Mouse (Mus musculus): ENCODE measurements around the gene Klf11. TPM values are rescaled to one million over a fixed set of nuclear protein-coding genes. Genes with fewer than 3 reads are reported as not detected.
"Not testable (repeated sequence)": the region's sequence is repeated elsewhere in the genome, so short reads cannot be mapped to it uniquely, and the experiment has no call there.

Gene Klf11
- total and polyA plus RNA-seq, 3 experiments: 7.2 to 9.2 (median 7.3) TPM

DNA sequence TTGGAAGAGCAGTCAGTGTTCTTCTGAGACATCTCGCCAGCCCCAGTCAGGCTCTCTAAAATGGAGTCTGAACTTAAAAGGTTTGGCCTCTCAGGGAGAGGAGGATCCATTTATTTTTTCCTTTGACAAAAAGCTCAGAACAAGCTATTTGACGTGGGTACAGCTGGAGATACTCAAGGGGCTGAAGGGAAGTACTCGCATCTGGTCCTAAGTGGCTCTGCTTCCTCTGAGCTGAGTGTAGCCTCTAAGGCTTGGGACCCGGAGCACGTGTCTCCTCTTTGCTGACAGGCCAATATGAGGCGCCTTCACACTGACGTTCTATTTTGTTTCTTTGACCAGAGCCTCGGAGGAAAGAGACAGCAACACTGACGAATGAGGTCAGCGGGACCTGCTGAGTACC is 48.5 kb downstream of the Klf11 start:
- dilution Hi-C loops (cut with MboI; ENCODE audit: extremely low pct_ligation_motif_present, extremely low pct_unique_long_range_greater_than_20kb, low sequenced_read_pairs) (no loop called here), in situ Hi-C loops (cut with MboI; ENCODE audit: low pct_ligation_motif_present, low pct_unique_long_range_greater_than_20kb, low sequenced_read_pairs) (loop anchor here (5.0 kb wide), 2 partner anchors 97 to 222 kb away; no protein-coding TSS in a partner anchor)
- TF ChIP-seq ZKSCAN1 (IDR thresholded peaks at IDR 0.05; ENCODE audit: borderline replicate concordance, low read depth, low read length) (no peak), POLR2A (IDR thresholded peaks at IDR 0.05; ENCODE audit: low read depth, low read length) (no peak), CTCF (conservative IDR thresholded peaks at IDR 0.05 in 1 of 2, IDR thresholded peaks at IDR 0.05 in 1 of 2; ENCODE audit: low read depth in 2 of 2, low read length in 2 of 2) (no peak), NRF1 (IDR thresholded peaks at IDR 0.05; ENCODE audit: low read depth, low read length) (no peak), GABPA (IDR thresholded peaks at IDR 0.05; ENCODE audit: insufficient replicate concordance, low read depth, low read length) (no peak), MAX (IDR thresholded peaks at IDR 0.05; ENCODE audit: low read length) (no peak), ETS1 (conservative IDR thresholded peaks at IDR 0.05; ENCODE audit: low read depth, low read length) (no peak), MAZ (IDR thresholded peaks at IDR 0.05; ENCODE audit: low read depth, low read length) (no peak), EP300 (IDR thresholded peaks at IDR 0.05; ENCODE audit: low read length) (no peak), SMC3 (IDR thresholded peaks at IDR 0.05; ENCODE audit: low read depth, low read length) (no peak), IRF4 (IDR thresholded peaks at IDR 0.05; ENCODE audit: low read depth, low read length) (no peak), UBTF (IDR thresholded peaks at IDR 0.05; ENCODE audit: low read depth, low read length) (no peak), USF1 (IDR thresholded peaks at IDR 0.05; ENCODE audit: low read depth, low read length) (no peak), JUND (conservative IDR thresholded peaks at IDR 0.05; ENCODE audit: low read depth, low read length) (no peak), ZNF384 (IDR thresholded peaks at IDR 0.05; ENCODE audit: low read depth, low read length) (no peak)
- Histone ChIP-seq H3K27ac (ENCODE audit: insufficient read depth, low read depth) (no peak overlapping the region), H3K79me2 (replicated peaks; ENCODE audit: control insufficient read depth, extremely low read depth, insufficient read depth, poor library complexity, severe bottlenecking) (no peaks in the 10 kb centered on the region), H3K9me3 (replicated peaks; ENCODE audit: low read length) (no peaks in the 10 kb centered on the region), H3K27me3 (replicated peaks) (no peaks in the 10 kb centered on the region), H3K36me3 (replicated peaks in 1 of 2; ENCODE audit: control insufficient read depth in 1 of 2, insufficient read depth in 1 of 2, low read length in 1 of 2) (peaks cover 0 to 17% of the 10 kb centered on the region in 2 experiments), H3K4me1 (ENCODE audit: control insufficient read depth in 1 of 2, insufficient read depth in 2 of 2) (peaks cover 3 to 9% of the 10 kb centered on the region in 2 experiments; a peak in 3 of 4 replicates), H3K4me2 (ENCODE audit: insufficient read depth, low read depth, poor library complexity, severe bottlenecking) (no peak overlapping the region), H3K4me3 (replicated peaks in 1 of 3; ENCODE audit: low read depth in 2 of 3, low read length in 2 of 3, poor library complexity in 1 of 3) (no peak overlapping the region), H3K9ac (ENCODE audit: insufficient read depth, low read depth) (no peak overlapping the region)
- no peak for DNase-seq (ENCODE audit: extremely low read depth)

DNA sequence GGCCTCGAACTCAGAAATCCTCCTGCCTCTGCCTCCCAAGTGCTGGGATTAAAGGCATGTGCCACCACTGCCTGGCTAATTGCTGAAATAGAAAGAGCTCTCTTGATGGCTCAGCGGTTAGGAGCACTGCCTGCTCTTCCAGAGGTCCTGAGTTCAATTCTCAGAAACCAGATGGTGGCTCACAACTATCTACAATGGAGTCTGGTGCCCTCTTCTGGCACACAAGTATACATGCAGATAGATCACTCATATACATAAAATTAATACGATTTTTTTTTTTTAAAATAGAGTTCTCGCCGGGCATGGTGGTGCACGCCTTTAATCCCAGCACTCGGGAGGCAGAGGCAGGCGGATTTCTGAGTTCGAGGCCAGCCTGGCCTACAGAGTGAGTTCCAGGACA is 50.5 kb downstream of the Klf11 start:
- H3K36me3 ChIP-seq (replicated peaks in 1 of 2; ENCODE audit: control insufficient read depth in 1 of 2, insufficient read depth in 1 of 2, low read length in 1 of 2): peaks cover 0 to 18% of the 10 kb centered on the region in 2 experiments
- peak; percentile 38 for DNase-seq (ENCODE audit: extremely low read depth)
- peak; percentile 43 for TF ChIP-seq ZNF384 (IDR thresholded peaks at IDR 0.05; ENCODE audit: low read depth, low read length)
- peak; percentile 25 for TF ChIP-seq RAD21 (IDR thresholded peaks at IDR 0.05; ENCODE audit: low read depth, low read length)
- TF ChIP-seq CTCF (conservative IDR thresholded peaks at IDR 0.05 in 1 of 2, IDR thresholded peaks at IDR 0.05 in 1 of 2; ENCODE audit: low read depth in 2 of 2, low read length in 2 of 2): peak in 1 of 2 experiments; percentile 50; a peak in 2 of 4 replicates
- peak; percentile 6; the same call in 1 of the 2 replicates for TF ChIP-seq SMC3 (IDR thresholded peaks at IDR 0.05; ENCODE audit: low read depth, low read length)
- H3K4me3 ChIP-seq (replicated peaks in 1 of 3; ENCODE audit: low read depth in 2 of 3, low read length in 2 of 3, poor library complexity in 1 of 3); in situ Hi-C loops (cut with MboI; ENCODE audit: low pct_ligation_motif_present, low pct_unique_long_range_greater_than_20kb, low sequenced_read_pairs); H3K9me3 ChIP-seq (replicated peaks; ENCODE audit: low read length); H3K79me2 ChIP-seq (replicated peaks; ENCODE audit: control insufficient read depth, extremely low read depth, insufficient read depth, poor library complexity, severe bottlenecking); H3K27ac ChIP-seq (ENCODE audit: insufficient read depth, low read depth); H3K27me3 ChIP-seq (replicated peaks); dilution Hi-C loops (cut with MboI; ENCODE audit: extremely low pct_ligation_motif_present, extremely low pct_unique_long_range_greater_than_20kb, low sequenced_read_pairs); H3K9ac ChIP-seq (ENCODE audit: insufficient read depth, low read depth); H3K4me2 ChIP-seq (ENCODE audit: insufficient read depth, low read depth, poor library complexity, severe bottlenecking): not testable (repeated sequence)
- H3K4me1 ChIP-seq (ENCODE audit: control insufficient read depth in 1 of 2, insufficient read depth in 2 of 2): peaks cover 5 to 29% of the 10 kb centered on the region in 2 experiments; a peak in 3 of 4 replicates
